In the genomic region with DNA sequence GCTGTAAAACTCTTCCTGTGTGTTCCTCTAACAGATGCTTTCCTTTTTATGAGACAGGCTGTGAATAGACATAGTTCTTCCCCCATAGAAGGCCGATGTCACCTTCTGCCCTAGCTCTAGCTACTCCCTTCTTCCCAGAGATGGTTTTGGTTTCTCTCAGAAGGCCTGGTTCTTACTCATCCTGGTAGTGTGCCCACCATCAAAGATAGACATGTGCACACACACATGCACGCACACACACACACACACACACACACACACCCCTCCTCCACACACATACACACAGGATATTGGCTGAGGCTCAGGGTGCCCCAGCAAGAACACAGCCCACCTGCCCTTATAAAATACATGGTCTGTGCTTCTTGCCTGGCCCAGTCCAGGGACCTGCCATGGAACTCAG, we compare ENCODE assay signal across 21 mouse cellular contexts. TPM values are rescaled to one million over a fixed set of nuclear protein-coding genes. Genes with fewer than 3 reads are reported as not detected.
DNase-seq lines count a peak whose midpoint lies in the region; ATAC-seq and TF ChIP-seq lines count a peak whose summit lies in the region.
"Had no signal": no experiment of that assay in that cellular context is flagged by ENCODE, and none has a peak within 500 bp of the region (broad histone marks: within the 10 kb centered on the region; RNA-seq: fewer than 3 reads in every experiment).

No protein-coding gene starts in this region.

- H3K27me3 ChIP-seq in hindbrain, embryonic 14.5 days (ENCODE audit: control insufficient read depth, insufficient read depth, low read length): 0 out of 2 replicates have a peak, but pooled peaks cover 5% of the 10 kb centered on the region
- 0 out of 2 replicates have a peak, but pooled peaks cover 4% of the 10 kb centered on the region for H3K27me3 ChIP-seq in hindbrain, embryonic 16.5 days (replicated peaks; ENCODE audit: control insufficient read depth, insufficient read depth, low read length)
- H3K27me3 ChIP-seq in liver, embryonic 12.5 days (replicated peaks): peaks cover 58% of the 10 kb centered on the region
- no peaks in the 10 kb centered on the region; the same call in 1 of the 2 replicates for H3K27me3 ChIP-seq in midbrain, embryonic 16.5 days (ENCODE audit: control insufficient read depth, insufficient read depth, low read depth, low read length)
- H3K27me3 ChIP-seq in midbrain, postnatal 0 days (ENCODE audit: insufficient read depth, low read length): no peaks in the 10 kb centered on the region
- no peaks in the 10 kb centered on the region for H3K27me3 ChIP-seq in neural tube, embryonic 14.5 days (ENCODE audit: control insufficient read depth, insufficient read depth, low read length)

- H3K27ac ChIP-seq in hindbrain, embryonic 14.5 days: no peak overlapping the region
- no peak overlapping the region for H3K27ac ChIP-seq in hindbrain, embryonic 16.5 days (ENCODE audit: low read depth, low read length)
- H3K27ac ChIP-seq in liver, embryonic 12.5 days: 0 out of 2 replicates have a peak overlapping the region, but pooled peaks have one; percentile 5
- no peak overlapping the region for H3K27ac ChIP-seq in midbrain, embryonic 16.5 days (ENCODE audit: low read length)
- H3K27ac ChIP-seq in midbrain, postnatal 0 days (ENCODE audit: low read depth, low read length): no peak overlapping the region
- no peak overlapping the region for H3K27ac ChIP-seq in neural tube, embryonic 14.5 days (ENCODE audit: low read depth, low read length)
- H3K27ac ChIP-seq: embryonic facial prominence, embryonic 10.5 days; forebrain, embryonic 13.5 days; heart, embryonic 10.5 days had no signal

- no peak overlapping the region for H3K4me3 ChIP-seq in hindbrain, embryonic 14.5 days (replicated peaks; ENCODE audit: low read length)
- H3K4me3 ChIP-seq in hindbrain, embryonic 16.5 days (ENCODE audit: low read length): no peak overlapping the region
- H3K4me3 ChIP-seq in liver, embryonic 12.5 days: no peak overlapping the region
- H3K4me3 ChIP-seq in midbrain, embryonic 16.5 days (ENCODE audit: low read depth, low read length): no peak overlapping the region
- H3K4me3 ChIP-seq in midbrain, postnatal 0 days (ENCODE audit: low read depth, low read length): no peak overlapping the region
- no peak overlapping the region for H3K4me3 ChIP-seq in neural tube, embryonic 14.5 days (ENCODE audit: low read depth, low read length)
- H3K4me3 ChIP-seq: embryonic facial prominence, embryonic 10.5 days; heart, embryonic 10.5 days had no signal

- no peaks in the 10 kb centered on the region for H3K9me3 ChIP-seq in hindbrain, embryonic 14.5 days (ENCODE audit: control insufficient read depth, low read length)
- no peaks in the 10 kb centered on the region for H3K9me3 ChIP-seq in hindbrain, embryonic 16.5 days (ENCODE audit: control insufficient read depth, low read length)
- H3K9me3 ChIP-seq in liver, embryonic 12.5 days (replicated peaks): no peaks in the 10 kb centered on the region
- H3K9me3 ChIP-seq in midbrain, embryonic 16.5 days (replicated peaks; ENCODE audit: control insufficient read depth, low read length, poor library complexity, severe bottlenecking): no peaks in the 10 kb centered on the region
- H3K9me3 ChIP-seq in midbrain, postnatal 0 days (ENCODE audit: low read length): no peaks in the 10 kb centered on the region
- H3K9me3 ChIP-seq in neural tube, embryonic 14.5 days (ENCODE audit: control insufficient read depth, low read length): no peaks in the 10 kb centered on the region
- H3K9me3 ChIP-seq: embryonic facial prominence, embryonic 10.5 days; forebrain, embryonic 13.5 days; heart, embryonic 10.5 days had no signal

- DNase-seq in hindbrain, embryonic 14.5 days (ENCODE audit: low spot score): no peak
- no peak for DNase-seq in liver
- DNase-seq in midbrain, postnatal 0 days (ENCODE audit: low spot score): no peak
- no peak for DNase-seq in kidney, postnatal 36 days
- DNase-seq: adrenal gland, adult 8-10 months; adrenal gland, postnatal 36 days; cerebellum, adult 2 months; cerebellum, postnatal 10 days; gastrocnemius, postnatal 10 days; heart, adult 18-20 months; heart, postnatal 10 days; heart, postnatal 4 days had no signal

- WGBS in hindbrain, embryonic 14.5 days: 93% methylated on average over 2 of the region's 2 CpGs
- 96% methylated on average over 2 of the region's 2 CpGs for WGBS in hindbrain, embryonic 16.5 days
- WGBS in liver, embryonic 12.5 days (ENCODE audit: insufficient replicate concordance): 59% methylated on average over 2 of the region's 2 CpGs
- 86% methylated on average over 2 of the region's 2 CpGs for WGBS in midbrain, embryonic 16.5 days
- WGBS in midbrain, postnatal 0 days: 93% methylated on average over 2 of the region's 2 CpGs
- 92% methylated on average over 2 of the region's 2 CpGs for WGBS in neural tube, embryonic 14.5 days

- H3K4me2 ChIP-seq in hindbrain, embryonic 14.5 days (replicated peaks): peak overlapping the region; percentile 75; the same call in 1 of the 2 replicates
- H3K4me2 ChIP-seq in hindbrain, embryonic 16.5 days (ENCODE audit: low read length): no peak overlapping the region
- H3K4me2 ChIP-seq in liver, embryonic 12.5 days: no peak overlapping the region
- peak overlapping the region; percentile 81 for H3K4me2 ChIP-seq in midbrain, embryonic 16.5 days (ENCODE audit: low read length)
- H3K4me2 ChIP-seq in midbrain, postnatal 0 days (ENCODE audit: low read depth, low read length, poor library complexity, severe bottlenecking): no peak overlapping the region
- 0 out of 2 replicates have a peak overlapping the region, but pooled peaks have one; percentile 76 for H3K4me2 ChIP-seq in neural tube, embryonic 14.5 days (ENCODE audit: low read depth, low read length)

- H3K36me3 ChIP-seq in hindbrain, embryonic 14.5 days (replicated peaks; ENCODE audit: control insufficient read depth, insufficient read depth): no peaks in the 10 kb centered on the region
- H3K36me3 ChIP-seq in hindbrain, embryonic 16.5 days (ENCODE audit: control insufficient read depth, insufficient read depth, low read length): no peaks in the 10 kb centered on the region
- H3K36me3 ChIP-seq in liver, embryonic 12.5 days: no peaks in the 10 kb centered on the region
- peaks cover 3% of the 10 kb centered on the region; the same call in 1 of the 2 replicates for H3K36me3 ChIP-seq in midbrain, embryonic 16.5 days (ENCODE audit: control insufficient read depth, insufficient read depth, low read length)
- peaks cover 7% of the 10 kb centered on the region for H3K36me3 ChIP-seq in midbrain, postnatal 0 days (ENCODE audit: insufficient read depth, low read length)
- H3K36me3 ChIP-seq in neural tube, embryonic 14.5 days (ENCODE audit: control insufficient read depth, insufficient read depth, low read length): no peaks in the 10 kb centered on the region
- H3K36me3 ChIP-seq: embryonic facial prominence, embryonic 10.5 days; G1E; heart, embryonic 10.5 days had no signal

- ATAC-seq in hindbrain, embryonic 14.5 days (ENCODE audit: low FRiP score): no peak
- ATAC-seq in hindbrain, embryonic 16.5 days: no peak
- ATAC-seq in liver, embryonic 12.5 days: no peak
- no peak for ATAC-seq in midbrain, embryonic 16.5 days
- ATAC-seq in midbrain, postnatal 0 days (ENCODE audit: low FRiP score): no peak
- no peak for ATAC-seq in neural tube, embryonic 14.5 days (ENCODE audit: low read depth)
- ATAC-seq: forebrain, embryonic 13.5 days; inflammation-experienced regulatory T-cells, adult 6 months had no signal

- peak overlapping the region; percentile 22; the same call in 1 of the 2 replicates for H3K9ac ChIP-seq in hindbrain, embryonic 14.5 days
- H3K9ac ChIP-seq in hindbrain, embryonic 16.5 days (ENCODE audit: low read depth, low read length): no peak overlapping the region
- no peak overlapping the region for H3K9ac ChIP-seq in liver, embryonic 12.5 days
- no peak overlapping the region for H3K9ac ChIP-seq in midbrain, embryonic 16.5 days (ENCODE audit: low read depth, low read length)
- H3K9ac ChIP-seq in midbrain, postnatal 0 days (replicated peaks; ENCODE audit: low read length, poor library complexity, severe bottlenecking): no peak overlapping the region
- H3K9ac ChIP-seq in neural tube, embryonic 14.5 days (replicated peaks; ENCODE audit: low read depth, low read length): no peak overlapping the region

- TF ChIP-seq CTCF in midbrain, postnatal 0 days (IDR thresholded peaks at IDR 0.05): no peak

- H3K4me1 ChIP-seq in hindbrain, embryonic 14.5 days (replicated peaks; ENCODE audit: control insufficient read depth, insufficient read depth, low read length): peaks cover 20% of the 10 kb centered on the region
- peaks cover 16% of the 10 kb centered on the region for H3K4me1 ChIP-seq in hindbrain, embryonic 16.5 days (ENCODE audit: control insufficient read depth, insufficient read depth, low read depth, low read length)
- peaks cover 14% of the 10 kb centered on the region for H3K4me1 ChIP-seq in liver, embryonic 12.5 days
- peaks cover 15% of the 10 kb centered on the region for H3K4me1 ChIP-seq in midbrain, embryonic 16.5 days (ENCODE audit: control insufficient read depth, insufficient read depth, low read length)
- peaks cover 8% of the 10 kb centered on the region; the same call in 1 of the 2 replicates for H3K4me1 ChIP-seq in midbrain, postnatal 0 days (ENCODE audit: insufficient read depth, low read length)
- peaks cover 12% of the 10 kb centered on the region; the same call in 1 of the 2 replicates for H3K4me1 ChIP-seq in neural tube, embryonic 14.5 days (ENCODE audit: control insufficient read depth, insufficient read depth, low read length)

RNA-seq across cellular contexts. Expression of gene Gnaz, which starts 2.3 kb away (rescaled TPM):
- 66.8 and 77.7 TPM in 2 replicates for polyA plus RNA-seq in hindbrain, embryonic 14.5 days (2014; fragmentation: Nextera tagmentation; extraction: Ambion mirVana)
- 87.3 and 96.0 TPM in 2 replicates for polyA plus RNA-seq in hindbrain, embryonic 16.5 days (2015; fragmentation: Nextera tagmentation; extraction: Ambion mirVana)
- 9.0 and 9.6 TPM in 2 replicates for polyA plus RNA-seq in liver, embryonic 12.5 days (2016; fragmentation: Nextera tagmentation; extraction: Ambion mirVana)
- polyA plus RNA-seq in midbrain, embryonic 16.5 days (2015; fragmentation: Nextera tagmentation; extraction: Ambion mirVana): 92.6 and 103 TPM in 2 replicates
- 217 and 219 TPM in 2 replicates for total RNA-seq in midbrain, postnatal 0 days (2014; rRNA removed)
- 132 and 133 TPM in 2 replicates for polyA plus RNA-seq in midbrain, postnatal 0 days (2015; fragmentation: Nextera tagmentation; extraction: Ambion mirVana)
- 59.8 and 61.2 TPM in 2 replicates for polyA plus RNA-seq in neural tube, embryonic 14.5 days (2014; fragmentation: Nextera tagmentation; extraction: Ambion mirVana)
- polyA plus RNA-seq: inflammation-experienced regulatory T-cells, adult 6 months had no signal

Comparison
In these comparisons a context has a peak if more than half of its experiments do, and no peak if none do; other contexts are left out.
1. H3K4me2 ChIP-seq: peak in hindbrain, embryonic 14.5 days (single experiment), midbrain, embryonic 16.5 days (single experiment) and neural tube, embryonic 14.5 days (single experiment); none in hindbrain, embryonic 16.5 days (single experiment), liver, embryonic 12.5 days (single experiment) and midbrain, postnatal 0 days (single experiment).